Mouse (Mus musculus) erythroblast, embryonic 14.5 days (primary cell): ENCODE results near the gene Itgb2.

Experiments
- GATA1 ChIP-seq: IDR thresholded peaks from 2 replicates; pipeline ENCODE4 v1.6.1; 2012; ENCODE audit warnings: low read length, inconsistent platforms, mixed read lengths
- TAL1 ChIP-seq: IDR thresholded peaks from 3 replicates; pipeline ENCODE4 v1.6.1; 2012; ENCODE audit warnings: low read length, inconsistent platforms, mixed read lengths

DNA sequence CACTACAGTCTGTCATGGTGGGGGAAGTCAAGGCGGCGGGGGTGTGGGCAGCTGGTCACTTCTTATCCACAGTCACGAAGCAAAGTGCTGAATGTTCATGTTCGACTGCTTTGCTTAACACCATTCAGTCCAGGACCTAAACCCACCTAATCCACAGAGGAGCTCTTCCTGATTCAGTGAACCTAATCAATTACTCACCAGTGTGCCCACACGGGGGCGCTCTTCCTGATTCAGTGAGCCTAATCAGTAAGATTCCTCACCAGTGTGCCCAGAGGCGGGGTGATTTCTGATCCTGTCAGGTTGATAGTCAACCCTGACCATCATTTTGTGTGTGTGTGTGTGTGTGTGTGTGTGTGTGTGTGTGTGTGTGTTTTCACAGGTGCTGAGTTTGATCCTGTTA, 13.2 kb downstream of the Itgb2 start:
- TF ChIP-seq GATA1 (no peak), TAL1 (no peak)
